Mouse (Mus musculus): ENCODE results near the gene Olfr317. TPM values are rescaled to one million over a fixed set of nuclear protein-coding genes. Genes with fewer than 3 reads are reported as not detected.
"Not testable (repeated sequence)": the region's sequence is repeated elsewhere in the genome, so short reads cannot be mapped to it uniquely, and the experiment has no call there.

The Olfr317 gene
- polyA plus RNA-seq (2012; rRNA removed), result 0.20 and 0.27 TPM in 2 replicates

DNA sequence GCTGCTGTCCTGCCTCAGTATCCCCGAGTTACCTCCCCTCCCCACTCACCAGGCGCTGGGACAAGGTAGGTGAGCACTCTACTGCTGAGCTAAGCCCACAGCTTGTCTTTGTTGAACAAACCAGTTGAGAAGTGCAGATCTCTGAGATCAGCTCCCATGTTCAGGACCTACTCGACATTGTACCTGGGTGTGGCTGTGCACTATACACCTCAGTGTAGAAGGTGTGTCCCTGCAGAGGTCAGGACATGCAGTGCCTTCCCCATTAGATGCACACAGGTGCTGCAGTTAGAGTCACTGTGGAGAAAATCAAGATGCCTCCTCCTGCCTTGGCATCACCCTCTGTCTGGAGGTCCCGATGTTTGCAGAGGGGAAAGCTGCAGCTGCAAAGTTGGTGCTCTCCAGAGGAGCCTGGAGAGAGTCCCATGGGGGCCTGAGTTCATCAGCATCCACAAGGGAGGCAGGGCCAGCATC, at the start of gene Olfr317:
Olfr317 (minus strand) TSS at position 421 of the 471 bp plus-strand sequence.
- no peak for TF ChIP-seq CTCF (IDR thresholded peaks at IDR 0.05; ENCODE audit: borderline replicate concordance, extremely low read depth, insufficient read depth, insufficient read length)
- no peak for TF ChIP-seq POLR2A (IDR thresholded peaks at IDR 0.05; ENCODE audit: borderline replicate concordance, extremely low read depth, insufficient read depth, insufficient read length, poor library complexity, severe bottlenecking)
- DNase-seq (ENCODE audit: low read depth), result no peak

DNA sequence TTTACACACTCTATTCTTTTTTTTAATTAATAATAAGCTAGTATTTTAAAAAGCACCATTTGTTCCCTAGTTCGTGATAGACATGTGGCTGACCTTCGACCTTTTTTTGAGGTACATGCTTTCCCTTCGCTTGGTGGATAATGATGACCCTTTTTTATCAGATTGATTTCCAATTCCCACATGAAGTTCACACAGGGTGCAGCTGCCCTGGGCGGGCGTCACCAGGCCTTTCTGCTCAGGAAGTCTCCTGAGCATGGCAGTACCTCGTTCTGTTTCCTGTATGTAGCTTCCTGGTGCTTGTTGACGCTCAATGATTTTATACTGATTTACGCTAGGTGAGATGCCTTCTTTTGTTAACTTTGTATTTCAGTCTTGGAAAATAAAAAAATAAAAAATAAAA, 49.3 kb upstream of the Olfr317 start:
- DNase-seq (ENCODE audit: low read depth), result no peak
- TF ChIP-seq POLR2A (IDR thresholded peaks at IDR 0.05; ENCODE audit: borderline replicate concordance, extremely low read depth, insufficient read depth, insufficient read length, poor library complexity, severe bottlenecking) (no peak), CTCF (IDR thresholded peaks at IDR 0.05; ENCODE audit: borderline replicate concordance, extremely low read depth, insufficient read depth, insufficient read length) (no peak)

DNA sequence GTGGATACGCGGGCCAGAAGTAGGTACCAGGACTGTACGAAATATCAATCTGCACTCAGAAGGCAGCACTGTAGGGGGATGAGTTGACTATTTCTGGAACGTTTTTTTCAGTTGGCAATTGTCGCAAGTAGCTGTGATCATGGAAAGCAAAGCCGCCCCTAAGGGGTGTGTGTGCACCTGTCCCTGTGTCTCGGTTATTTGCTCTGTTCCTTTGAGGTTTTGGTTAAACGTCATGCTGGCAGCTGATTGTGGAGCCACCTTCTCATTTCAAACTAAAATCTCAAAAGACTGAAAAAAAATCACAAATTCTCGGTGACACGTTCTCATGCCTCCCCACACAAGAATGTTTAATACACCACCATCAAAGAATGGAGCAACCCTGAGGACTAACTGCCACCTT, 48.6 kb upstream of the Olfr317 start:
- DNase-seq (ENCODE audit: low read depth), result no peak
- TF ChIP-seq POLR2A (IDR thresholded peaks at IDR 0.05; ENCODE audit: borderline replicate concordance, extremely low read depth, insufficient read depth, insufficient read length, poor library complexity, severe bottlenecking), result no peak
- TF ChIP-seq CTCF (IDR thresholded peaks at IDR 0.05; ENCODE audit: borderline replicate concordance, extremely low read depth, insufficient read depth, insufficient read length), result no peak

DNA sequence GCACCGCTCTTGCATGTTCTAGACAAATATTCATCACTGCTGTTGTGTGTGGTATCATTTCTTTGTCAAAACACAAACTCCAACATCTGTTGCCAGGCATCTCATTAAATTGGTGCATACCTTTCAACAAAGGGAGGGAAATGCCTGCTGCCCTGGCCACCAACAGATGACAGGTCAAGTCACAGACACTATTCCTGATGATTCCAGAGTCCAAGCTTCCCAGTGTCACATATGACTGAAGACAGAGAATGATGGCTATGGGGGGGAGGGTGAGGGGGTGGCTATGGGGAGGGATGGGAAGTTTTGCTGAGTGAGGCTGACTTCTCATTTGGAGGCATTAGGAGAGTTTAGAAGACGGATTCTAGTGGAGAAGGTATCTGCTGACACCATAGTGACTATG, 45.2 kb upstream of the Olfr317 start:
- TF ChIP-seq CTCF (IDR thresholded peaks at IDR 0.05; ENCODE audit: borderline replicate concordance, extremely low read depth, insufficient read depth, insufficient read length) (no peak), POLR2A (IDR thresholded peaks at IDR 0.05; ENCODE audit: borderline replicate concordance, extremely low read depth, insufficient read depth, insufficient read length, poor library complexity, severe bottlenecking) (no peak)

DNA sequence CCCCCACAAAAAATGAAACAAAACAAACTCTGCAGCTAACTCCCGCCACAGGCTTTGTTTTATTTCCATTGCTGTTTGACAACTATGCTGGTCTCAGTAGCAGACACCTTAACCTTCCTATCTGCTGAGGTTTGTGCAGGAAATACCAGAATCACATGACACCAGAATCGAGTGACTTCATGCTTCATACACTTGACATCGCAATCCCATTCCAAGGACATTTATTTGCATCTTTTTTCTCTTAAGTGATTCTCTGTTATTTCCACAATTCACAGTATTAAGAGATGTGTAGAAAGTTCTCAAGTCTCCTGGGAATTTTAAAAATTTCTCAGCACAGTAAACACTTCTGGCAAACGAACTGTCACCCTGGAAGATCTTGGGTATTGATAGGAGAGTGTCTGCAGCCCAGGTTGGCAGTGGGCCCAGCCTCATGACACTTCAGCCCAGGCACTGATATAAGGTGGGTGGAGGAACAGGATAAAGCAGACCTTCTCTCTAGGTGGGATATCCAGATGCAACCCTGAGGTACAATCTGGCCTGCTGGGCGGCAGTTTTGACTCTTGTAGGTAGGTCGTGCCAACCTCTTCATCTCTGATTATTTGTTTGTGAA, 43.6 kb upstream of the Olfr317 start, which contains the start of gene Olfr314:
Olfr314 (plus strand) TSS at position 473 of the 610 bp plus-strand sequence.
- DNase-seq (ENCODE audit: low read depth), result no peak
- TF ChIP-seq CTCF (IDR thresholded peaks at IDR 0.05; ENCODE audit: borderline replicate concordance, extremely low read depth, insufficient read depth, insufficient read length) (no peak), POLR2A (IDR thresholded peaks at IDR 0.05; ENCODE audit: borderline replicate concordance, extremely low read depth, insufficient read depth, insufficient read length, poor library complexity, severe bottlenecking) (no peak)

More for the DNA sequence above, 45.2 kb upstream of the Olfr317 start:
- no peak for DNase-seq (ENCODE audit: low read depth)

DNA sequence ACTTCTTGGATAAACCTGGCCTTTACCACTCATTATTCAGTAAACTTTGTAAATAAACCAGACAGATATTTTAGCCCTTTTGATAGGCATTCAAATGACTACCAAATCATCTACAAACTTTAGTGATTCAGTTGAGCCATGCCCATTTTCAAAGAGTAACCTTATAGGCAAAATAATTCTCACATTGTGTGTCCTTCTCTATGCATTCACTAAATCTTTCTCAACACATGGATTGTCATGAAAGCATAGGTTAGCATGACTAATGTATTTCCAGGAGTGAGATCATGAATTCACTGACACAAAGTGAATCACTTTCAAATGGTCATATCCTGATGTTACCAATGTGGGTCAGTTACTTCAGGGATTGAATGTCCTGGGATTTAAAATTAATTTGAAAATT, 33.9 kb upstream of the Olfr317 start, which contains the start of gene Olfr315:
Olfr315 (plus strand) TSS at position 301 of the 400 bp plus-strand sequence.
- no peak for DNase-seq (ENCODE audit: low read depth)
- TF ChIP-seq CTCF (IDR thresholded peaks at IDR 0.05; ENCODE audit: borderline replicate concordance, extremely low read depth, insufficient read depth, insufficient read length) (no peak), POLR2A (IDR thresholded peaks at IDR 0.05; ENCODE audit: borderline replicate concordance, extremely low read depth, insufficient read depth, insufficient read length, poor library complexity, severe bottlenecking) (no peak)

DNA sequence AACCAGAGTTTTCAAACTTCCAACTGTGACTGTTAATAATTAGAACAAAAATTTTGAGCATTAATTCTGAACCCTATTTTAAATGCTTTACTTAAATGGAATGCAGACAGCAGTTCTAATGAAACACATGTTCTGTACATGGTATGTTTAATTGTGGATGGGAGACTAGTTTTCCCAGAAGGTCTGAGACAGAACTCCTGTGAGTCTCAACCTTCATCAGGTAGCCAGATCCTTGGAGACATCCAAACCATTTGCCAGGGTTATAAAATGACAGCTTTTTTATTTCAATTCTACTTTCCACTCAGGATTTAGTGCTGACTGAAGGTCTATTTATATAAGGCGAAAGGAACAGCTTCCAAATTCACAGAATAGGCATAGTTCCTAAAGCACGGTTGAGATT, 13.4 kb upstream of the Olfr317 start, which contains the start of gene Olfr316:
Olfr316 (plus strand) TSS at position 301 of the 400 bp plus-strand sequence.
- no peak for TF ChIP-seq CTCF (IDR thresholded peaks at IDR 0.05; ENCODE audit: borderline replicate concordance, extremely low read depth, insufficient read depth, insufficient read length)
- TF ChIP-seq POLR2A (IDR thresholded peaks at IDR 0.05; ENCODE audit: borderline replicate concordance, extremely low read depth, insufficient read depth, insufficient read length, poor library complexity, severe bottlenecking), result no peak
- no peak for DNase-seq (ENCODE audit: low read depth)

DNA sequence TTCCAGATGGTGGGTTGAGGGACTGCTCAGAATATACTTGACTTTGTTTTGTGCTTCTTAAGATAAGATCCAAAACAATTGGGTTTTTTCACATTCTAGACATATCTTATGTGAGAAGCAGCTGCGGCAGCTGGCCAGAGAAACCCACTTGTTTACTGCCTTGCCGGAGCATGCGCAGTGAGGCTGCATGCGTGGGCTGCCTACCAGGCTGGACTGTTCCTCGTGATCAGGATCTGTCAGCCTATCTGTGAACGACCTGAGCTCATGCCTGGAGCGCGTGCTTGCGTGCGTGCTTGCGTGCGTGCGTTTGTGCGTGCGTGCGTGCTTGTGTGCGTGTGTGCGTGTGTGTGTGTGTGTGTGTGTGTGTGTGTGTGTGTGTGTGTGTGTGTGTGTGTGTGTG, 12.1 kb upstream of the Olfr317 start:
- not testable (repeated sequence) for DNase-seq (ENCODE audit: low read depth)

DNA sequence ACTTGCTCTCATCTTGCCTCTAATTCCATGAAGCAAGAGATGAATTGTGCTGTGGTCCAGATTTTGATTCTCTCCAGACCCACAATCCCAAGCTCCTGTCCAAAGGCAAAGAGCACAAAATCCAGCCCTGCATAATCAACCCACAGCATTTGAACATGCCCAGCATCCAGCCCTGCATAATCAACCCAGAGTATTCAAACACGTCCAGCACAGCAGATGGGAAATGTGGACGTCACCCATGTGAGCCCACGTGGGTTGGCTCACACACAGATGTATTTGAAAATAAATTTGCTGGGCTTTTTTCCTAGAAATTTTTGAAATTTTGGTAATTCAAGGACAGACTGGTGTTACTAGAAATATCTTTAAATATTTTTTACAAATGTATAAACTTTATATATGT, 5.6 kb downstream of the Olfr317 start:
- peak; percentile 51 for DNase-seq (ENCODE audit: low read depth)
- TF ChIP-seq POLR2A (IDR thresholded peaks at IDR 0.05; ENCODE audit: borderline replicate concordance, extremely low read depth, insufficient read depth, insufficient read length, poor library complexity, severe bottlenecking), result no peak
- no peak for TF ChIP-seq CTCF (IDR thresholded peaks at IDR 0.05; ENCODE audit: borderline replicate concordance, extremely low read depth, insufficient read depth, insufficient read length)

DNA sequence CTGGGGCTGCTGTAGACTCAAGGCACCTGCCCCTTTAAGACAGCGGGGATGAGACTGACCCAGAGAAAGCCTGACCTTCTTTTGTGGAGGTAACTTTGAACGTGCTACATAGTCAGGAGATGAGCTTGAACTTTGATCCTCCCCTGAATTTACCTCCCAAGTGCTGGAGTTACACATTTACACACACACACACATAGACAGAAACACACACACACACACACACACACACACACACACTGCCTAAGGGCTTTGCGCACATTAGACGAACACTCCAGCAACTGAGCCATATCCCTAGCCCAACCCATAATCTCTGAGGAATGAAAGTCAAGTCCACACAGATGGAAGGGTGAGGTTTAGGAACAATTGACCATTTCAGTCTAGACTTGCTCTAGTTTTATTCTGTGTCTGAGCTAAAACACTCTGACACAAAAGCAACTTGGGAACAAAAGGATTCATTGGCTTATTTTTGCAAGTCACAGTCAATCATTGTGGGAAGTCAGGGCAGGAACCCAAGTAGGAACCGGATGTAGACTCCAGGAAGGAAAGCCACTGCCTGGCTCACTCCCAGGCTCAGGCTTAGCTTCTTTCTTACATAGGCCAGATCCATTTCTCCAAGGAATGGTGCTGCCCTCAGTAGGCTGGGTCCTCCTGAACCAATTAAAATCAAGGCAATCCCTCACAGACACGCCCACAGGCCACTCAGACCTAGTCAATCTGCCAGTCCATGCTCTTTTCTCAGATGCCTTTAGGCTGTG, 10.9 kb downstream of the Olfr317 start:
- DNase-seq (ENCODE audit: low read depth), result not testable (repeated sequence)

DNA sequence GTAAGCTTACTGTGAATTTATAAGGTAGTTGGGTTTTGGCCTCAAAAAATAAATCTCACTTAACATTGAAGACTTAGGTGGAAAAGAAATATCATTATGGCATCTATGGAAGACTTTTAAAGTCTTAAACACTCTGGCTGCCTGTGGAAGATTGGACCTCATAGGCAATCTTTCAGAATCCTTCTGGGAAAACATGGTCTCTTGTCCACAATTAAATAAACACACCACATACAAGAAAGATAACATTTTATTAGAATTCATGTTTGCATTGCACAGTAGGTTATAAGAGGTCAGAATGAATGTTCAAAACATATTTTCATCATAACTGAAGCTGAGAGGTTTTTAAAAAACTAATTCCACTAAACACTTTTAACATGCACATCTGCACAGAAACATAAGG, 15.1 kb downstream of the Olfr317 start, which contains the start of gene Olfr318:
Olfr318 (minus strand) TSS at position 101 of the 400 bp plus-strand sequence.
- no peak for DNase-seq (ENCODE audit: low read depth)
- TF ChIP-seq CTCF (IDR thresholded peaks at IDR 0.05; ENCODE audit: borderline replicate concordance, extremely low read depth, insufficient read depth, insufficient read length) (no peak), POLR2A (IDR thresholded peaks at IDR 0.05; ENCODE audit: borderline replicate concordance, extremely low read depth, insufficient read depth, insufficient read length, poor library complexity, severe bottlenecking) (no peak)

DNA sequence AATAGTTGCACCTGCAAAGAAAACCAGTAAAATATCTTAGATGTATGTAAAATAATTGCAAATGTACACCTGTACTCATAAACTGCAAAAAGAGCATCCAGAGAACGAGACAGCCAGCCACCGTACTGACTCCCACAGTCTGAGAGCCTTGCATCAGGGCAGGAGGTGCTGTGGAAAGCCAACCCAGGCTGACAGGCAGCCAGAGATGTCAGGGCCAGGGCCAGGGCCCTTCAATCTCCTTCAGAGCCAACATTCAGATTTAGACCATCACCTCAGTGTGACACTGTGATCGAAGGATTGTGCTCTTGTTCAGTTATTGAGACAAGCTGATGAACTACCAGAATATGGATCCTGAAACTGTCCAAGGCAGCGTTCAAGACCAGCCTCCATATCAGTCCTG, 19.3 kb downstream of the Olfr317 start:
- DNase-seq (ENCODE audit: low read depth), result no peak
- TF ChIP-seq POLR2A (IDR thresholded peaks at IDR 0.05; ENCODE audit: borderline replicate concordance, extremely low read depth, insufficient read depth, insufficient read length, poor library complexity, severe bottlenecking), result no peak
- no peak for TF ChIP-seq CTCF (IDR thresholded peaks at IDR 0.05; ENCODE audit: borderline replicate concordance, extremely low read depth, insufficient read depth, insufficient read length)

DNA sequence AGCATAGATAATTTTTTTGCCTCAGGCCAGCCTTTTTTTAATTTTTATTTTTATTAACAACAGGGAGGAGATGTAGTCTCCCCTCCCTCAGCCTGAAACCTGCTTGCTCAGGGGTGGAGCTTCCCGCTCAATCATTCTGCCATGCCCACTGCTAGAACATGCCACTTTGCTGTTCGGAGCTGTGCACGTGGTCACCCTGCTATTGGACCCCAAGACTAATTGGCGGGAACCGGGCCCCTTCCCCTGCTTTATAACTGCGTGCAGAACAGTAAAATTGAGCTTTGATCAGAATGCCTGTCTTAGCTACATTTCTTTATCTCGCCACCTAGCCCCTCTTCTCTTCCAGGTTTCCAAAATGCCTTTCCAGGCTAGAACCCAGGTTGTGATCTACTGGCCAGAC, 21.3 kb downstream of the Olfr317 start:
- DNase-seq (ENCODE audit: low read depth), result not testable (repeated sequence)
